9 mouse cellular contexts compared by ENCODE assay signal in the genomic region with DNA sequence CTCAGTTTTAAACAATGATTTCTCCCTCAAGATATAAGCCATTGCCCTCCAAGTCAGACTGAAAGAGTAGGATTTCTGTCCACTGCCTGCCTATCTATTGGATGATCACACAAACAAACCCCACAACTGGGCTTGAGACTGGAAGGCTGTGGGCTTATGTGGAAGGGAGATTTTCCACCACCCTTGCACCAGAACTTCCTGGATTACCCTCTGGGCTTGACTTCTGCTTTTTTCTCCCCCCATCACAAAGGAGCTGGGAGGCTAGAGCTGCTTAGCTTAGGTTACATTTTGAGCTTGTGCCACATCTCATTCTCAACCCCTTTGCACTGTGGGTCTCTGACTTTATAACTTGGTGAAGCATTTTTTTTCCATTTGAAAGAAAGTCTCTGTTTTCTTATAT.
"Had no signal": no experiment of that assay in that cellular context is flagged by ENCODE, and none has a peak within 500 bp of the region (broad histone marks: within the 10 kb centered on the region; RNA-seq: fewer than 3 reads in every experiment).

No protein-coding gene starts in this region.

- DNase-seq: lung, adult 18-20 months; lung, embryonic 14.5 days; lung, postnatal 10 days; lung, postnatal 4 days; midbrain, embryonic 14.5 days; right cerebral cortex, postnatal 14 days; thymus, adult 2 months; thymus, postnatal 25 days; thymus, postnatal 4 days had no signal
